In genomic region chr5:108707758-108708157, GRCm38 (mm10) we compare ENCODE assay signal across 28 mouse cellular contexts. TPM values are rescaled to one million over a fixed set of nuclear protein-coding genes. Genes with fewer than 3 reads are reported as not detected.
A peak's percentile ranks its signal among the peaks of the same experiment; 100 is the strongest.
DNase-seq lines count a peak whose midpoint lies in the region; ATAC-seq and TF ChIP-seq lines count a peak whose summit lies in the region.
"Had no signal": no experiment of that assay in that cellular context is flagged by ENCODE, and none has a peak within 500 bp of the region (broad histone marks: within the 10 kb centered on the region; RNA-seq: fewer than 3 reads in every experiment).

No protein-coding gene starts in this region.

- TF ChIP-seq EP300 in stomach, postnatal 0 days (optimal IDR thresholded peaks at IDR 0.05) = no peak

- intact Hi-C loops in heart, postnatal 25 days (cut with DNase I) = no loop called here

- peaks cover 31% of the 10 kb centered on the region for H3K4me1 ChIP-seq in heart, embryonic 12.5 days (replicated peaks)
- peaks cover 57% of the 10 kb centered on the region for H3K4me1 ChIP-seq in liver, embryonic 13.5 days (replicated peaks)
- no peaks in the 10 kb centered on the region for H3K4me1 ChIP-seq in midbrain, embryonic 15.5 days
- H3K4me1 ChIP-seq in stomach, postnatal 0 days (replicated peaks; ENCODE audit: control insufficient read depth, insufficient read depth) = 0 out of 2 replicates have a peak, but pooled peaks cover 2% of the 10 kb centered on the region
- H3K4me1 ChIP-seq: embryonic facial prominence, embryonic 15.5 days; midbrain, embryonic 12.5 days; neural tube, embryonic 15.5 days had no signal

- TF ChIP-seq CTCF in stomach, postnatal 0 days (IDR thresholded peaks at IDR 0.05; ENCODE audit: low read depth) = no peak

- H3K27me3 ChIP-seq in heart, embryonic 12.5 days (replicated peaks) = no peaks in the 10 kb centered on the region
- H3K27me3 ChIP-seq in liver, embryonic 13.5 days = no peaks in the 10 kb centered on the region
- no peaks in the 10 kb centered on the region for H3K27me3 ChIP-seq in midbrain, embryonic 15.5 days (replicated peaks)
- H3K27me3 ChIP-seq in stomach, postnatal 0 days (ENCODE audit: control insufficient read depth, insufficient read depth, low read length) = no peaks in the 10 kb centered on the region
- H3K27me3 ChIP-seq: embryonic facial prominence, embryonic 15.5 days; limb, embryonic 13.5 days; midbrain, embryonic 12.5 days; neural tube, embryonic 15.5 days; Patski; stomach, embryonic 15.5 days had no signal

- H3K4me2 ChIP-seq in heart, embryonic 12.5 days = no peak overlapping the region
- H3K4me2 ChIP-seq in liver, embryonic 13.5 days = peak overlapping the region; percentile 27
- no peak overlapping the region for H3K4me2 ChIP-seq in midbrain, embryonic 15.5 days
- H3K4me2 ChIP-seq in stomach, postnatal 0 days (replicated peaks; ENCODE audit: low read depth) = no peak overlapping the region
- H3K4me2 ChIP-seq: embryonic facial prominence, embryonic 15.5 days; hindbrain, embryonic 14.5 days; limb, embryonic 13.5 days; lung, embryonic 14.5 days; midbrain, embryonic 12.5 days; neural tube, embryonic 15.5 days; stomach, embryonic 15.5 days had no signal

- no peaks in the 10 kb centered on the region for H3K9me3 ChIP-seq in heart, embryonic 12.5 days (replicated peaks)
- no peaks in the 10 kb centered on the region for H3K9me3 ChIP-seq in liver, embryonic 13.5 days (replicated peaks)
- no peaks in the 10 kb centered on the region for H3K9me3 ChIP-seq in midbrain, embryonic 15.5 days
- H3K9me3 ChIP-seq in stomach, postnatal 0 days (ENCODE audit: control insufficient read depth, low read length) = no peaks in the 10 kb centered on the region
- H3K9me3 ChIP-seq: embryonic facial prominence, embryonic 10.5 days; embryonic facial prominence, embryonic 15.5 days; limb, embryonic 13.5 days; midbrain, embryonic 12.5 days; neural tube, embryonic 15.5 days; stomach, embryonic 15.5 days had no signal

- 65% methylated on average over 2 of the region's 2 CpGs for WGBS in heart, embryonic 12.5 days
- WGBS in liver, embryonic 13.5 days (ENCODE audit: insufficient replicate concordance) = 17% methylated on average over 2 of the region's 2 CpGs
- 94% methylated on average over 2 of the region's 2 CpGs for WGBS in midbrain, embryonic 15.5 days
- 85% methylated on average over 2 of the region's 2 CpGs for WGBS in stomach, postnatal 0 days

- no peak for DNase-seq in heart, postnatal 25 days (ENCODE audit: low spot score)
- peak; percentile 71 for DNase-seq in liver, embryonic 13.5 days
- no peak for DNase-seq in stomach, postnatal 0 days (ENCODE audit: low spot score)
- DNase-seq: adrenal gland, adult 2 months; cerebellum, adult 11 months; cerebellum, postnatal 25 days; gastrocnemius, postnatal 14 days; lung, embryonic 14.5 days; lung, postnatal 14 days; retina, postnatal 1 day; right cerebral cortex, postnatal 14 days; thymus, adult 18-20 months; thymus, postnatal 25 days had no signal

- no peak overlapping the region for H3K9ac ChIP-seq in heart, embryonic 12.5 days
- H3K9ac ChIP-seq in liver, embryonic 13.5 days = peak overlapping the region; percentile 30
- H3K9ac ChIP-seq in midbrain, embryonic 15.5 days = no peak overlapping the region
- no peak overlapping the region for H3K9ac ChIP-seq in stomach, postnatal 0 days (ENCODE audit: low read length)
- H3K9ac ChIP-seq: embryonic facial prominence, embryonic 15.5 days; hindbrain, embryonic 14.5 days; limb, embryonic 13.5 days; lung, embryonic 14.5 days; midbrain, embryonic 12.5 days; neural tube, embryonic 15.5 days; stomach, embryonic 15.5 days had no signal

- peaks cover 56% of the 10 kb centered on the region for H3K36me3 ChIP-seq in heart, embryonic 12.5 days
- H3K36me3 ChIP-seq in liver, embryonic 13.5 days = peaks cover 37% of the 10 kb centered on the region
- H3K36me3 ChIP-seq in midbrain, embryonic 15.5 days (replicated peaks) = no peaks in the 10 kb centered on the region
- peaks cover 8% of the 10 kb centered on the region; the same call in 1 of the 2 replicates for H3K36me3 ChIP-seq in stomach, postnatal 0 days (ENCODE audit: control insufficient read depth, insufficient read depth, low read length)
- H3K36me3 ChIP-seq: neural tube, embryonic 15.5 days had no signal

- H3K4me3 ChIP-seq in heart, embryonic 12.5 days = no peak overlapping the region
- no peak overlapping the region for H3K4me3 ChIP-seq in liver, embryonic 13.5 days (replicated peaks)
- no peak overlapping the region for H3K4me3 ChIP-seq in midbrain, embryonic 15.5 days
- no peak overlapping the region for H3K4me3 ChIP-seq in stomach, postnatal 0 days (ENCODE audit: low read depth, low read length)
- H3K4me3 ChIP-seq: embryonic facial prominence, embryonic 10.5 days; embryonic facial prominence, embryonic 15.5 days; limb, embryonic 13.5 days; midbrain, embryonic 12.5 days; neural tube, embryonic 15.5 days; stomach, embryonic 15.5 days had no signal

- H3K27ac ChIP-seq in heart, embryonic 12.5 days (ENCODE audit: poor library complexity, severe bottlenecking) = no peak overlapping the region
- H3K27ac ChIP-seq in liver, embryonic 13.5 days = peak overlapping the region; percentile 79
- H3K27ac ChIP-seq in midbrain, embryonic 15.5 days = no peak overlapping the region
- H3K27ac ChIP-seq in stomach, postnatal 0 days (replicated peaks) = no peak overlapping the region
- H3K27ac ChIP-seq: embryonic facial prominence, embryonic 10.5 days; embryonic facial prominence, embryonic 15.5 days; hindbrain, embryonic 14.5 days; kidney, postnatal 0 days; limb, embryonic 13.5 days; midbrain, embryonic 12.5 days; neural tube, embryonic 15.5 days; stomach, embryonic 15.5 days had no signal

- ATAC-seq in heart, embryonic 12.5 days (ENCODE audit: insufficient number of reproducible peaks, low FRiP score) = peak; percentile 38
- ATAC-seq in erythroid progenitor cell, adult 5-6 weeks (replicated peaks; ENCODE audit: low FRiP score, poor library complexity, severe bottlenecking) = peak; percentile 79
- ATAC-seq in liver, embryonic 13.5 days (ENCODE audit: low read depth) = peak; percentile 86
- peak; percentile 62 for ATAC-seq in megakaryocyte progenitor cell, adult 5-6 weeks (replicated peaks; ENCODE audit: poor library complexity)
- ATAC-seq in megakaryocyte, adult 5-6 weeks (ENCODE audit: poor library complexity, severe bottlenecking) = no peak
- no peak for ATAC-seq in midbrain, embryonic 15.5 days (replicated peaks)
- ATAC-seq in stomach, postnatal 0 days (ENCODE audit: low FRiP score, low TSS enrichment) = no peak
- ATAC-seq: forebrain, embryonic 14.5 days; Patski had no signal

RNA-seq across cellular contexts. Expression of gene Fgfrl1, which starts 15.6 kb away (rescaled TPM):
- polyA plus RNA-seq in heart, embryonic 12.5 days (2016; fragmentation: Nextera tagmentation; extraction: Ambion mirVana) = 39.1 and 40.1 TPM in 2 replicates
- 10 to 100 TPM; 18.4 to 19.8 TPM for total RNA-seq in heart, postnatal 25 days (2021)
- total RNA-seq in erythroid progenitor cell, adult 5-6 weeks (2015; ENCODE audit: low replicate concordance) = 22.2 and 28.8 TPM in 2 replicates
- 21.5 and 23.2 TPM in 2 replicates for total RNA-seq in erythroid progenitor cell, adult 5-6 weeks (2017; ENCODE audit: low replicate concordance)
- 7.5 and 8.8 TPM in 2 replicates for polyA plus RNA-seq in liver, embryonic 13.5 days (2015; fragmentation: Nextera tagmentation; extraction: Ambion mirVana)
- 1.7 TPM in 2 replicates for total RNA-seq in megakaryocyte progenitor cell, adult 5-6 weeks (2015)
- total RNA-seq in megakaryocyte progenitor cell, adult 5-6 weeks (2017) = 2.3 and 2.7 TPM in 2 replicates
- total RNA-seq in megakaryocyte, adult 5-6 weeks (2015) = 0.16 and 1.1 TPM in 2 replicates
- total RNA-seq in megakaryocyte, adult 5-6 weeks (2017) = 0.12 and 1.0 TPM in 2 replicates
- 5.5 and 6.0 TPM in 2 replicates for polyA plus RNA-seq in midbrain, embryonic 15.5 days (2015; fragmentation: Nextera tagmentation; extraction: Ambion mirVana)
- 21.2 and 22.2 TPM in 2 replicates for polyA plus RNA-seq in stomach, postnatal 0 days (2015; fragmentation: Nextera tagmentation; extraction: Ambion mirVana)

RNA-seq across cellular contexts. Expression of gene Slc26a1, which starts 32.4 kb away (rescaled TPM):
- 0.54 and 1.0 TPM in 2 replicates for polyA plus RNA-seq in heart, embryonic 12.5 days (2016; fragmentation: Nextera tagmentation; extraction: Ambion mirVana)
- not detected for total RNA-seq in heart, postnatal 25 days (2021)
- 3.6 and 4.6 TPM in 2 replicates for total RNA-seq in erythroid progenitor cell, adult 5-6 weeks (2015; ENCODE audit: low replicate concordance)
- 0.90 and 1.7 TPM in 2 replicates for total RNA-seq in erythroid progenitor cell, adult 5-6 weeks (2017; ENCODE audit: low replicate concordance)
- 12.0 and 12.7 TPM in 2 replicates for polyA plus RNA-seq in liver, embryonic 13.5 days (2015; fragmentation: Nextera tagmentation; extraction: Ambion mirVana)
- 2.0 and 2.1 TPM in 2 replicates for total RNA-seq in megakaryocyte progenitor cell, adult 5-6 weeks (2015)
- total RNA-seq in megakaryocyte progenitor cell, adult 5-6 weeks (2017) = 0.75 and 1.5 TPM in 2 replicates
- 0.02 and 0.57 TPM in 2 replicates for total RNA-seq in megakaryocyte, adult 5-6 weeks (2015)
- 0.04 and 0.77 TPM in 2 replicates for total RNA-seq in megakaryocyte, adult 5-6 weeks (2017)
- polyA plus RNA-seq in midbrain, embryonic 15.5 days (2015; fragmentation: Nextera tagmentation; extraction: Ambion mirVana) = 4.0 and 4.1 TPM in 2 replicates
- 0.17 and 0.22 TPM in 2 replicates for polyA plus RNA-seq in stomach, postnatal 0 days (2015; fragmentation: Nextera tagmentation; extraction: Ambion mirVana)
- total RNA-seq: gastrocnemius, postnatal 14 days had no signal

RNA-seq across cellular contexts. Expression of gene Dgkq, which starts 38.3 kb away (rescaled TPM):
- 8.4 and 9.4 TPM in 2 replicates for polyA plus RNA-seq in heart, embryonic 12.5 days (2016; fragmentation: Nextera tagmentation; extraction: Ambion mirVana)
- total RNA-seq in heart, postnatal 25 days (2021) = 10 to 100 TPM in 1 of 2 experiments, 1 to 10 TPM in 1; 8.4 to 10.1 TPM
- total RNA-seq in erythroid progenitor cell, adult 5-6 weeks (2015; ENCODE audit: low replicate concordance) = 4.2 TPM in 1 of 2 replicates, not detected in the other
- 4.9 and 5.5 TPM in 2 replicates for total RNA-seq in erythroid progenitor cell, adult 5-6 weeks (2017; ENCODE audit: low replicate concordance)
- 2.9 and 3.6 TPM in 2 replicates for polyA plus RNA-seq in liver, embryonic 13.5 days (2015; fragmentation: Nextera tagmentation; extraction: Ambion mirVana)
- total RNA-seq in megakaryocyte progenitor cell, adult 5-6 weeks (2015) = 4.2 and 4.8 TPM in 2 replicates
- total RNA-seq in megakaryocyte progenitor cell, adult 5-6 weeks (2017) = 4.2 and 8.2 TPM in 2 replicates
- 5.2 and 5.9 TPM in 2 replicates for total RNA-seq in megakaryocyte, adult 5-6 weeks (2015)
- 6.8 and 15.6 TPM in 2 replicates for total RNA-seq in megakaryocyte, adult 5-6 weeks (2017)
- polyA plus RNA-seq in midbrain, embryonic 15.5 days (2015; fragmentation: Nextera tagmentation; extraction: Ambion mirVana) = 33.9 and 36.7 TPM in 2 replicates
- 4.6 and 4.9 TPM in 2 replicates for polyA plus RNA-seq in stomach, postnatal 0 days (2015; fragmentation: Nextera tagmentation; extraction: Ambion mirVana)

RNA-seq across cellular contexts. Expression of gene Idua, which starts 47.6 kb away (rescaled TPM):
- polyA plus RNA-seq in heart, embryonic 12.5 days (2016; fragmentation: Nextera tagmentation; extraction: Ambion mirVana) = 16.5 and 17.8 TPM in 2 replicates
- 10 to 100 TPM; 18.8 to 20.3 TPM for total RNA-seq in heart, postnatal 25 days (2021)
- total RNA-seq in erythroid progenitor cell, adult 5-6 weeks (2015; ENCODE audit: low replicate concordance) = 2.5 and 5.8 TPM in 2 replicates
- total RNA-seq in erythroid progenitor cell, adult 5-6 weeks (2017; ENCODE audit: low replicate concordance) = 2.2 TPM in 1 of 2 replicates, not detected in the other
- polyA plus RNA-seq in liver, embryonic 13.5 days (2015; fragmentation: Nextera tagmentation; extraction: Ambion mirVana) = 3.4 and 3.8 TPM in 2 replicates
- 15.6 and 18.5 TPM in 2 replicates for total RNA-seq in megakaryocyte progenitor cell, adult 5-6 weeks (2015)
- total RNA-seq in megakaryocyte progenitor cell, adult 5-6 weeks (2017) = 3.1 and 7.3 TPM in 2 replicates
- total RNA-seq in megakaryocyte, adult 5-6 weeks (2015) = 14.0 and 17.4 TPM in 2 replicates
- total RNA-seq in megakaryocyte, adult 5-6 weeks (2017) = 6.3 and 9.9 TPM in 2 replicates
- 12.1 and 15.9 TPM in 2 replicates for polyA plus RNA-seq in midbrain, embryonic 15.5 days (2015; fragmentation: Nextera tagmentation; extraction: Ambion mirVana)
- polyA plus RNA-seq in stomach, postnatal 0 days (2015; fragmentation: Nextera tagmentation; extraction: Ambion mirVana) = 5.3 and 5.9 TPM in 2 replicates

Comparison
In these comparisons a context has a peak if more than half of its experiments do, and no peak if none do; other contexts are left out.
1. ATAC-seq: peak in heart, embryonic 12.5 days (single experiment), erythroid progenitor cell, adult 5-6 weeks (single experiment), liver, embryonic 13.5 days (single experiment) and megakaryocyte progenitor cell, adult 5-6 weeks (single experiment); none in megakaryocyte, adult 5-6 weeks (single experiment), midbrain, embryonic 15.5 days (single experiment) and stomach, postnatal 0 days (single experiment).
2. RNA of gene Fgfrl1, which starts 15.6 kb away (total RNA-seq): 21.5 to 28.8 TPM in erythroid progenitor cell, adult 5-6 weeks and 18.4 to 19.8 TPM in heart, postnatal 25 days; 1.7 to 2.7 TPM in megakaryocyte progenitor cell, adult 5-6 weeks and 0.12 to 1.1 TPM in megakaryocyte, adult 5-6 weeks; every median in the first group is over 4 times any median in the second.